Mouse (Mus musculus) mouse trophoblast stem cell (cell line): Measurements from ENCODE around the gene Cphx2.
"Not testable (repeated sequence)": the region's sequence is repeated elsewhere in the genome, so short reads cannot be mapped to it uniquely, and the experiment has no call there.

Experiments used
- in situ Hi-C, 2 experiments: fragments of 300-500 bp; cut with MseI, MboI; formaldehyde crosslinking; loops; 2 replicates in 1 of 2; 3 replicates in 1 of 2; pipeline ENCODE4 v1.15.1; 2025

The Cphx2 gene

GRCm38 (mm10) chr14:26081216-26081615, at the start of gene Cphx2:
Gene Cphx2 (plus strand): TSS chr14:26081516.
- in situ Hi-C loops: not testable (repeated sequence)

DNA sequence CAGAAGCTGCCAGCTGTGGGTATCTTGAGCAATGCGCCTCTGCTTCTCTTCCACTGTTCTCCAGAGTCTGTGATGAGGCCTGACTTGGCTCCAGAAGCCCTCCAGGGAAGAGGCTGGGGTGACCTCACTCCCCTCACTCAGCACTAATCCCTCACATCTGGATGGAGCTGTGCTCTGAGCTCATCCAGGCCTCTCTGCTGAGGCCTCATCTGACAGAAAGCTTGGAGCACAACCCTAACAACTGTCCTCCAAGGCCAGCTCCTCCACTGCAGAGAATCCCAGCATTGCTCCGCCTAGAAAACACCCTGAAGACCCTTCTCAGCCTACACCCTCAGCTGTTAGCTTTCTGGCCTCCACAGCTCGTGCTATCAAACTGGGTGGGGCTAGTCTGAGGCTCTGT, 47.0 kb upstream of the Cphx2 start:
- in situ Hi-C loops: not testable (repeated sequence)

DNA sequence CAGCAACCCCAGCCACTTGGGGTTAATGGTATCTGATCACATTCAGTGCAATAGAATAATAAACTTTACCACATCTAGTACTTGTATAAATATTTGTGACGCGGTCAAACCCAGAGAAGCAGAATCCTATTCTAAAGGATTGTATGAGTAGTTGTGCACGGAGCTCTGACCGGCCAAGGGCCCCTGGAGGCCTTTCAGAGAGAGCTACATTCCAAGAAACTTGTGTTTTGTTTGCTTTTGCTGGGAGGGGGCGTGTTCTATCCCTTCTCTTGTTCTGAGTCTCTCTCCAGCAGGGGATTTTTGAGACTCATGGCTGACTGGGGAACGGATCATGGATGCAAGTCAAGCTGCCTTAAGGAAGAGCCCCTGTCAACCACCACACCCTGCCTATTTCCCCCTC, 45.9 kb upstream of the Cphx2 start:
- in situ Hi-C loops: not testable (repeated sequence)

- in situ Hi-C loops: not testable (repeated sequence)
Measured at GRCm38 (mm10) chr14:26042611-26043010, 38.7 kb upstream of the Cphx2 start, which contains the start of gene Gm9780. Gene Gm9780 (minus strand): TSS chr14:26042711.

- in situ Hi-C loops: not testable (repeated sequence)
Measured at GRCm38 (mm10) chr14:26045007-26045406, 36.3 kb upstream of the Cphx2 start.

- in situ Hi-C loops: not testable (repeated sequence)
Measured at GRCm38 (mm10) chr14:26047026-26047425, 34.3 kb upstream of the Cphx2 start.

DNA sequence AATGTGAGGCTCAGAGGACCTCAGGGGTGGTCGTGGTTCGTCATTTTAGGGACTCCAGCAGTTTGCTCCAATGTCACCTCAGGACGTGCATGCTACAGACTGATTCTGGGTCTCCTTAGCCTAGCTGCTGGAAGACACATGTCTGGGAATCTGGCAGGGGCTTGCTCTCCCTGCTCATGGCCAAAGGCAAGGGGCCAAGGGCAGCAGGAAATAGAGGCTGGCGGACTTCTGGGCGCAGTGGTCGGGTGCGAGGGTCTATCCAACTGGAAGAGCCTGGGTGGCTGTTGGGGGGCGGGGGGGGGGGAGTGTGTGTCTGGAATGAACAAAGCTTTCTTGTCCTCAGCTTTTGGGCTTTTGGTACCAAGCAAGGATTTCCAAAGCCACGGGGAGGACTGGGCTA, 32.5 kb upstream of the Cphx2 start:
- in situ Hi-C loops: not testable (repeated sequence)

- in situ Hi-C loops: not testable (repeated sequence)
Measured at GRCm38 (mm10) chr14:26058184-26058583, 23.1 kb upstream of the Cphx2 start.

GRCm38 (mm10) chr14:26059362-26059761, 22.0 kb upstream of the Cphx2 start:
- in situ Hi-C loops: not testable (repeated sequence)

DNA sequence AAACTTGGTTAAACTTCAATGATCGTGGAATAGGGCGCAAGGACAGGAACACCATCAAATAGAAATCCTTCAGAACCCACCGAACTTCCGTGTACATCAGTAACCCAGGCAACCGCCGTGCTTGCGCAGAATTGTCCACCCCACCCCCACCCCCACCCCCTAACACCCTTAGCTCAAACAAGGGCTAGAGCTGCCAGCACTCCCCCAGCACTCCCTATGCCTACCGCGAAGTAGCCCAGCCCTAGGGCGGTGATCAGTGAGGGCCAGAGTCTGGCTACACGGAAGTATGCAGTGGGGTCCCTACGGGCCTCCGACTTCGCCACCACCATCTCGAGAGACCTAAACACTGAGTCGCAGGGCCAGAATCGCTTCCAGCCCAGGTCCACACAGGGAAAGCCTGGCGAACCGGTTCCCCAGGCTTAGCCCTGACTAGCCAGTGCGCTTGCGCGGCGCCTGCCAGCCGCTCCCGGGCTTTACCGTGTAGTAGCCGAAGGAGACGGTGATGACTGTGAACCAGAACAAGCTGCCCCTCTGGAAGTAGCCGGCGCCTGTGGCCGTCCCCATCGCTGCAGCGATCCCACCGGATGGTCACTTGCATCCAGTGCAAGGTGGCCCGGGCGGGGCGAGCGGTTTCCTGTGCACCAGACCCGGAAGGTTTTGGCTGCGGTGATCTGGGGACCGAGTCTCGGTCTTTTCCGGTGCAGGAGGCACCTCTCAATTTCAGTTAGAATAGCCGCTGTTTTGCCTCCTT, 14.6 kb upstream of the Cphx2 start:
- in situ Hi-C loops: not testable (repeated sequence)

- in situ Hi-C loops: not testable (repeated sequence)
Measured at GRCm38 (mm10) chr14:26067325-26067633, 14.0 kb upstream of the Cphx2 start, which contains the start of gene Tmem254c. Gene Tmem254c (minus strand): TSS chr14:26067355.

GRCm38 (mm10) chr14:26076620-26077390, 4.5 kb upstream of the Cphx2 start:
- in situ Hi-C loops: not testable (repeated sequence)

DNA sequence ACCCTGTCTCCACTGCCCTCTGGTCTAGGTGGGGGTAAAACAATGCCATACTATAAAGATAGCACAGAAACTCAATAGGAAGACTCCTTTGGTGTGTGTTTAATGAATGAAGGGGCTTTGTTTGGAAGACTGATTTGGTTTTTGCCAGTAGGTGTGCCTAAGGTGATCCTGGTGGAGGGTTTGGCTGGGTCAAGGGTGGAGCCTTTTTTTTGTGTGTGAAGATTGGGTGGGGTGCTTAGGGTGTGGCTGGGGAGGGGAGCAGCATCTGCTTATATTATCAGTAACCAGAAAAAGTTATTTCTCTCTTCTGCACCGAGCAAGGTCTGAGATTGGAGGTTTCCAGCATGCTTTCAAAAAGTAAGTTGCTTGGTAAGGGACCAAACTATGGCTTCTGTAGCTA, 681 bp downstream of the Cphx2 start, which contains the start of gene Cphx3:
Gene Cphx3 (plus strand): TSS at position 301 of the 400 bp plus-strand sequence.
- in situ Hi-C loops: not testable (repeated sequence)

DNA sequence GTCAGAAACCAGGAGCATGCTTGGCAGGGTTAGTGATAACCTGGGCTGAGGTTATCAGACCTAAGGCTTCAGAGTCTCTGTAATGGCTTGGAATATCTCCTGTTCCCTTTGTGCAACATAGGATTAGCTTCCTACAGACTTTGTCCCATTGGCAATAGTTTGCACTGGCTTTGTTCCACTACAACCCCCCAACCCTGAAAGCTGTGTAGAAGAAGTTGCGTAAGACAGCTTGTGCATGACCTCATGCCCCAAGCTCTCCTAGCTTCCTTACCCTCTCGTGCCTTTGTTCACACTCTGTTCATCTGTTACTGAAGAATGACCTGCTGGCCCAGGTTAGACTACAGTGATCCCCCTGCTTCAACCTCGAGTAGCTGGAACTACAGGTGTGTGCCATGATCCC, 16.3 kb downstream of the Cphx2 start:
- in situ Hi-C loops: not testable (repeated sequence)

DNA sequence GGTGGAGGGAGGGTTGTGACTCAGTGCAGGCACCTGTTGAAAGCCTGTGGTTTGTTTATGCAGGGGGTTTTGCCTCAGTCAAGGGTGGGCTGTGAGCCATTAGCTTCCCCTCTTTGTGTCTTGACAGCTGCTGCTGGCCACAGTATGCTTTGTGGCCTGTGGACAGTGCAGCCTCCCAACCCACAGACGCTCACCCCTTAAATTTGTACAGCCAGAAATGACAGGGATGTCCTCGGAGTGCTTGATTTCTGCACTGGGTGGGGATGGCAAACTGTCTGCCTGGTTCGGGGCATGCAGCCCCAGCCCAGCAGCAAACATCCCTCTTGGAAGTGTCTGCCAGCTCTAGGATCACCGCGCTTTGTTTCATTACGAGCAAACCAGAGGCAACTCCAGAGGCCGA, 36.8 kb downstream of the Cphx2 start, which contains the start of gene Duxbl2:
Gene Duxbl2 (plus strand): TSS at position 200 of the 400 bp plus-strand sequence.
- in situ Hi-C loops: not testable (repeated sequence)

DNA sequence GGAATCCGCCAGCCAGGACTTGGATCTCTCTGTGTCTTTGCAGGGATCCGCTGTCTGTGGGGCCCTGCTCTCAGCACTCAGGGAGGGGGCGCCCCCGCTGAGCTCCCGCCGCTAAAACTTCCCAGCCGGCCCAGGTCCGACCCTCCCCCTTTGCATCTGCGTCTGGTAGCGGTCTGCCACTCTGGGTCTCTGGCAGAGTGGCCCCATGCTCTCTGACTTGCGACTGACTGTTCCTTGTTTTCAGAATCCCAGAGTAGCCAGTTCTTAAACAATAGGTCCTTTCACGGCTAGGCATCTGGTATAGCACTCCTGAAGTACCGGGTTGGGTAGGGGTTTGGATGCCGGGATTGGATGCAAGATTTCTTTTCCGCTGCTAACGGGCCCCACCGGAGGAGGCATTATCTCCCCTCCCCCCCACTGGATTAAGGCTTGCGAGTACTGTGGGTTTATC, 37.3 kb downstream of the Cphx2 start:
- in situ Hi-C loops: not testable (repeated sequence)

GRCm38 (mm10) chr14:26119095-26119494, 37.8 kb downstream of the Cphx2 start:
- in situ Hi-C loops: not testable (repeated sequence)
